Mouse (Mus musculus): ENCODE data around the gene Thsd4. TPM values are rescaled to one million over a fixed set of nuclear protein-coding genes. Genes with fewer than 3 reads are reported as not detected.

The Thsd4 gene
- polyA plus RNA-seq, 1 experiment from 2014 or later: 6.0 TPM

DNA sequence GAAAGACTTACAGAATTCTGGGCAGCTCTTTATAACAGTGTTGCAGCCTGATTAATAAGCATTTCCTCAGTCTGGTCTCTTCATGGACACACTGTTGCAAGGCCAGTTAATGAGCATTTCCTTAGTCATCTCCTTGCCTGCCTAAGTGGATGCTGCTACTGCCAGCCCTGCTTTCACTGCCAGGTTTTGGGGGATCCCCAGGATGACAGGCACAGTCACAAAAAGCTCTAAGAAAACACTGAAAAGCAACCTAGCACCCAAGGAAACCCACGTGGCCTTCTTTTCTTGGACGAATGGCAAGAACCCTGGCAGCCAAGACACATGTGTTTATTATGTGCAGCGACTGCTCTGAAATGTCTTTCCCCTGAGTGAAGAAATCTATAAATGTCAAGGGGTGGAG, 41.8 kb downstream of the Thsd4 start:
- H3K4me1 ChIP-seq: peaks cover 11% of the 10 kb centered on the region
- WGBS: 53% methylated on average over 3 of the region's 3 CpGs
- H3K9ac ChIP-seq: no peak overlapping the region
- peak; percentile 78 for ATAC-seq
- no peak overlapping the region for H3K4me2 ChIP-seq
- H3K27ac ChIP-seq: peak overlapping the region; percentile 44; the same call in 1 of the 2 replicates
- no peaks in the 10 kb centered on the region for H3K9me3 ChIP-seq (replicated peaks)
- no peaks in the 10 kb centered on the region for H3K27me3 ChIP-seq
- no peak overlapping the region for H3K4me3 ChIP-seq
- no peaks in the 10 kb centered on the region for H3K36me3 ChIP-seq (ENCODE audit: poor library complexity, severe bottlenecking)

GRCm38 (mm10) chr9:60478806-60479205, 43.0 kb downstream of the Thsd4 start:
- ATAC-seq: no peak
- Histone ChIP-seq H3K9ac (no peak overlapping the region), H3K4me2 (no peak overlapping the region), H3K27ac (no peak overlapping the region), H3K9me3 (replicated peaks) (no peaks in the 10 kb centered on the region), H3K27me3 (no peaks in the 10 kb centered on the region), H3K36me3 (ENCODE audit: poor library complexity, severe bottlenecking) (no peaks in the 10 kb centered on the region), H3K4me3 (no peak overlapping the region), H3K4me1 (peaks cover 11% of the 10 kb centered on the region)
- 78% methylated on average over 6 of the region's 6 CpGs for WGBS

GRCm38 (mm10) chr9:60477991-60478750, 43.7 kb downstream of the Thsd4 start:
- 82% methylated on average over 14 of the region's 14 CpGs for WGBS
- no peak overlapping the region for H3K4me2 ChIP-seq
- no peaks in the 10 kb centered on the region for H3K27me3 ChIP-seq
- no peaks in the 10 kb centered on the region for H3K9me3 ChIP-seq (replicated peaks)
- H3K4me3 ChIP-seq: no peak overlapping the region
- peaks cover 11% of the 10 kb centered on the region for H3K4me1 ChIP-seq
- H3K27ac ChIP-seq: no peak overlapping the region
- ATAC-seq: no peak
- H3K36me3 ChIP-seq (ENCODE audit: poor library complexity, severe bottlenecking): no peaks in the 10 kb centered on the region
- no peak overlapping the region for H3K9ac ChIP-seq

GRCm38 (mm10) chr9:60460010-60460982, 61.5 kb downstream of the Thsd4 start:
- peaks cover 63% of the 10 kb centered on the region for H3K4me1 ChIP-seq

DNA sequence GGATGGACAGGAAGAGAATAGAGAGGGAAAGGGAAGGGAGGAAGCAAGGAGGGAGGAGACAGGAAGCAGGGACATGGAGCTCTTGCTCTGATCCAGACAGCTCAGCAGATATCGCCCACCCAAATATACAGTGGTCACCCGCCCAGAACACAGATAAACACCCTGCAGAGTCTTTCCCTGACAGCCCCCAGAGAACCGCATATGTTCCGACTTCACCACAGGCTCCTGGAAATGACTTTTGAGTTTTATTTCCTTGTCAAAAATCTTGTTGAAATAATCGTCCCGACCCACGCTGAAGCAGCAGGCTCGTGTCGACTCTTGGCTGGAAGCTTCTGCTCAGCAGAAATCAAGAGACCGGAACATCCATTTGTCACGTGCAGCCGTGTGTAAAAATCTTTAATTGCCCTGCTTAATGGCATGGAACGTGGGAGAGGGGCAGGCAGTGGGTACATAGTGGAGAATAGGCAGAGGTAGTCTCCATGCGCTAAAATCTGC, 63.3 kb downstream of the Thsd4 start:
- H3K4me1 ChIP-seq: peaks cover 63% of the 10 kb centered on the region
- peak overlapping the region; percentile 92 for H3K27ac ChIP-seq
- no peaks in the 10 kb centered on the region for H3K9me3 ChIP-seq (replicated peaks)
- 29% methylated on average over 14 of the region's 14 CpGs for WGBS
- H3K4me2 ChIP-seq: peak overlapping the region; percentile 50
- H3K36me3 ChIP-seq (ENCODE audit: poor library complexity, severe bottlenecking): no peaks in the 10 kb centered on the region
- no peak overlapping the region for H3K9ac ChIP-seq
- no peak overlapping the region for H3K4me3 ChIP-seq
- no peaks in the 10 kb centered on the region for H3K27me3 ChIP-seq
- no peak for ATAC-seq

More at GRCm38 (mm10) chr9:60460010-60460982, 61.5 kb downstream of the Thsd4 start:
- H3K27me3 ChIP-seq: no peaks in the 10 kb centered on the region
- 0 out of 2 replicates have a peak overlapping the region, but pooled peaks have one; percentile 27 for H3K9ac ChIP-seq
- H3K27ac ChIP-seq: peak overlapping the region; percentile 92
- ATAC-seq: peak; percentile 81
- H3K36me3 ChIP-seq (ENCODE audit: poor library complexity, severe bottlenecking): no peaks in the 10 kb centered on the region
- peak overlapping the region; percentile 30 for H3K4me2 ChIP-seq
- H3K9me3 ChIP-seq (replicated peaks): no peaks in the 10 kb centered on the region
- 18% methylated on average over 13 of the region's 13 CpGs for WGBS
- no peak overlapping the region for H3K4me3 ChIP-seq

DNA sequence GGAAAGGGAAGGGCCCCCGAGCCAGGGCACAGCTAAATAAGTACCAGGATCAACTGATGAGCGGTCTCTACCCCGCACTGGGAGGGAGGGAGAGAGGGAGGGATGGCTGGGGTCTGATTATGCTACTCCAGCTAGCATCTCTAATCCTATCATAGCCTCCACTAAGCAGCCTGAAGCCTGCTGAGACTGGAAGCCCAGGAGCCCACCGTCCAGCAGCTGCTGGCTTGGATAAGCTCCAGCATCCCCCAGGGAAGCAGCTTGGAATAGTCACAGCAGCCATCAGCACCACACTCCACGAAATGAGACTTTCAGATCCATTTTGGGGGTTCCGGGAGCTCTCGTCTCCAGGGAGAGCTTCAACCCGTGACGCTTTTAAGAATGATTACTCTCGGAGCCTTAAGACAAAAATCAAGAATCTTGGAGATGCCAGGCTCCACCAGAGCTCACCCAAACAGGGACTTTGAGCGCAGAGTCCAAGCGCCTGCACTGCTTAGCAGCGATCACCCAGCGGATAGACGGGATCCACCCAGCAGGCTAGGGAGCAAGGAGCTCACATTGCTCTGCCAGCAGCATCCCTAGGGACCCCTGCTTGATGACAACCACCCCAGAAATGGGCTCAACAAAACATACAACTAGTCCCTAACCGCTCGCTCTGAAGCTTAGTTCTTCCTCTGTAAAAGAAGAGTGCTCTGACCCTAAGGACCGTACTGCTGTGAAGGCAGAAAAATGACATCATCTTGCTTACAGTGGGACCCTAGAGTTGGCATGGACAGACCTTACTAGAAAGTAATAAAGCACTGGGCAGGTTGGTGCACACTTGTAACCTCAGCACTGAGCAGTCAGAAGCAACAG, 64.3 kb downstream of the Thsd4 start:
- Histone ChIP-seq H3K4me3 (peak overlapping the region; percentile 8; the same call in 1 of the 2 replicates), H3K27ac (peak overlapping the region; percentile 92), H3K9me3 (replicated peaks) (no peaks in the 10 kb centered on the region), H3K9ac (peak overlapping the region; percentile 23; the same call in 1 of the 2 replicates), H3K27me3 (no peaks in the 10 kb centered on the region), H3K4me2 (peak overlapping the region; percentile 50), H3K36me3 (ENCODE audit: poor library complexity, severe bottlenecking) (no peaks in the 10 kb centered on the region), H3K4me1 (peaks cover 63% of the 10 kb centered on the region)
- peak; percentile 86 for ATAC-seq
- 16% methylated on average over 18 of the region's 18 CpGs for WGBS

- H3K27ac ChIP-seq: peak overlapping the region; percentile 92
- H3K4me2 ChIP-seq: peak overlapping the region; percentile 50; the same call in 1 of the 2 replicates
- whole genome bisulfite sequencing: 20% methylated on average over 5 of the region's 5 CpGs
- no peaks in the 10 kb centered on the region for H3K27me3 ChIP-seq
- ATAC-seq: no peak
- H3K4me3 ChIP-seq: no peak overlapping the region
- no peaks in the 10 kb centered on the region for H3K9me3 ChIP-seq (replicated peaks)
- H3K9ac ChIP-seq: 0 out of 2 replicates have a peak overlapping the region, but pooled peaks have one; percentile 16
- no peaks in the 10 kb centered on the region for H3K36me3 ChIP-seq (ENCODE audit: poor library complexity, severe bottlenecking)
- peaks cover 54% of the 10 kb centered on the region for H3K4me1 ChIP-seq
Measured at GRCm38 (mm10) chr9:60456651-60457050, 65.2 kb downstream of the Thsd4 start.

DNA sequence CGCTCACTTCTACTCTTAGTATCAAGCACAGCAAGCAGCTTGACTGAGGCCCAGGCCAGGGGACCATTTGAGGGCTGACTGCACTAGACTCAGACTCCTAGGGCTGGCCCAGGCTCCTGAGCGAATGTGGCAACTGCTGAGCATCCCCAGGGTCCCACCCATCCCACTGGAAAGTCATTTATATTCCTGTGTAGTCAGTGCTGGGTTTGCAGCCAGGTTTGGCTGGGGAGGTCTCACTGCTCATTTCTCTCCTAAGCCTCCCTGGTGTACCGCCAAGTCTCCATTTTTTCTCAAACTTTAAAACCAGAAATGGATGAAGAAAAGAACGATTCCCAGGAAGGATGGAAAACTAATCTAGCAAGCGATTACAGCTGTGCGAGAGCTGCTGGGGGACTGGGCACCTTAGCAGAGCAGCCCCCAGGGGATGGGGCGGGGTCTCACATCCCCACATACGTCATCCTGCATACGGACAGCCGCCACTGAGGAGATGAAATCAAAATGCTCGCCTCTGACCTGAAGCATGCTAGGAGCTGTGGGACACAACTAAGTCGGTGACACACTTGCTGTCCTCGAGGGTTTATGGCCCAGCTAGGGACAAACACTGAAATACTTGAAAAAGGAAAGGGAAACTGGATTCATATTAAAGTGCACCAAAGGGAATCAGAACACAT, 67.3 kb downstream of the Thsd4 start:
- ATAC-seq: no peak
- Histone ChIP-seq H3K27ac (no peak overlapping the region), H3K4me3 (no peak overlapping the region), H3K27me3 (no peaks in the 10 kb centered on the region), H3K4me2 (no peak overlapping the region), H3K9me3 (replicated peaks) (no peaks in the 10 kb centered on the region), H3K4me1 (peaks cover 33% of the 10 kb centered on the region), H3K36me3 (ENCODE audit: poor library complexity, severe bottlenecking) (no peaks in the 10 kb centered on the region), H3K9ac (no peak overlapping the region)
- WGBS: 81% methylated on average over 13 of the region's 13 CpGs

DNA sequence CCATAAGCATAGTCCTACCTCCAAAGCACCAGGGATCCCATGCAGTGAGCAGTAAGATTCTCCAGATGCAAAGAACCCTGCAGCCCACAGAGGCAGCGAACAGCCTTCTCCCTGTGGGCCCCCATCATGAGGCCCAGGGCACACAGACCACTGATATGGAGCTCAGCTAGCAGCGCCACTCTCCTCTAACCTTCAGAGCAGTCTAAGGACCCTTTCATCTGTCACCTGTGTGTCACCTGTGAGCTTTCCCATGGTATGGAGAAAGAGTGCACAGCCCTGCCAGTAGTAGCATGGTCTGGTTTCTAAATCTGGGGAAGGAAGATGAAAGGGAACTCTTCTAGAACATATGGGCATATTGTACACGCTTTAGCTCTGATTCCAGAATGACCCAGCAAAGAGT, 72.3 kb downstream of the Thsd4 start:
- WGBS: 94% methylated on average over 3 of the region's 3 CpGs
- H3K9me3 ChIP-seq (replicated peaks): no peaks in the 10 kb centered on the region
- H3K27me3 ChIP-seq: no peaks in the 10 kb centered on the region
- no peaks in the 10 kb centered on the region for H3K36me3 ChIP-seq (ENCODE audit: poor library complexity, severe bottlenecking)
- no peak overlapping the region for H3K4me2 ChIP-seq
- no peak overlapping the region for H3K27ac ChIP-seq
- H3K4me3 ChIP-seq: no peak overlapping the region
- ATAC-seq: no peak
- peaks cover 15% of the 10 kb centered on the region for H3K4me1 ChIP-seq
- H3K9ac ChIP-seq: no peak overlapping the region

DNA sequence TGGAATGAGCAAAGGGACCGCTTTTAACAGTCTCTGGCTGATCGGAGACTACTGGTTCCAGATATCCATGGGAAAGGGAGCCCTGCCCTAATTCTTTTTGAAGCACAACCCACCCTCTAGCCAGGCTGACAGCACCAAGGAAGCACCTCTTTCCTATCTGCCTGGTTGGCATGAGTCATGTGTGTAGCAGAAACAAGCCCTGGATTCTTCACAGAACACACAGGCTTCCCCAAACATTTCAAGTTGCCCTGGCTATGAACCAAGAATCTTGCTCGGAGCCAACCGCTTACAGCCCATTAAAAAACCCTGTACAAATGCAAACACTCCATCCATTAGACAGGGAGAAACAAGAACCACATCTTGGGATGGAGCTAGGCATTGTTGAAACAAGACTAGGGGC, 76.0 kb downstream of the Thsd4 start:
- Histone ChIP-seq H3K27ac (peak overlapping the region; percentile 11; the same call in 1 of the 2 replicates), H3K4me2 (no peak overlapping the region)

More for the DNA sequence above, 76.0 kb downstream of the Thsd4 start:
- 73% methylated on average over 4 of the region's 4 CpGs for WGBS
- no peak overlapping the region for H3K9ac ChIP-seq
- H3K4me3 ChIP-seq: no peak overlapping the region
- ATAC-seq: no peak
- no peaks in the 10 kb centered on the region for H3K27me3 ChIP-seq
- H3K9me3 ChIP-seq (replicated peaks): no peaks in the 10 kb centered on the region
- no peaks in the 10 kb centered on the region for H3K36me3 ChIP-seq (ENCODE audit: poor library complexity, severe bottlenecking)
- H3K4me1 ChIP-seq: peaks cover 15% of the 10 kb centered on the region
